Mouse (Mus musculus) embryo, embryonic 11 days (tissue): ENCODE results near the gene Als2.
A peak's percentile ranks its signal among the peaks of the same experiment; 100 is the strongest.

Experiments
- DNase-seq: peaks from one replicate; pipeline ENCODE4 v3.0.0-alpha.2; 2015

Gene Als2

GRCm38 (mm10) chr1:59162309-59163024 lies 74.6 kb downstream of the Als2 start:
- DNase-seq: no peak

- no peak for DNase-seq
Measured at GRCm38 (mm10) chr1:59161396-59161795, 75.6 kb downstream of the Als2 start.

- no peak for DNase-seq
Measured at GRCm38 (mm10) chr1:59160871-59161270, 76.2 kb downstream of the Als2 start.

DNA sequence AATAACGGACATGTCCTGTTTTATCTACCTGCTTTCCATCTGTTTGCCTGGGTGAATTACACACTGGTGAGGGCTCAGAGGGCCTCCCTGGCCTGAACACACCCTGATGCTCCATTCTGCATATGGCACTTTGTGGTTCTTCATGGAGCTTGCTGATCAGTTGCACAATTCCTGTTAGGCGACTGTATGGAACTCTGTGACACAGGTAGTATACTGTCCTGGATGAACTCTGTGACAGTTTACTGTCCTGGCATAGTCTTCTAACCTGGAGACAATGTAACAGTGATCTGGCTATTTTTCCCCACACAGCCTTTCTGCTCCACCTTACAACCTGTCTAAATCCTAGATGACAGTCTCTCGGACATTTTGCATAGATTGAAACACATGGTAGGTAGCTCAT lies 77.9 kb downstream of the Als2 start:
- no peak for DNase-seq

DNA sequence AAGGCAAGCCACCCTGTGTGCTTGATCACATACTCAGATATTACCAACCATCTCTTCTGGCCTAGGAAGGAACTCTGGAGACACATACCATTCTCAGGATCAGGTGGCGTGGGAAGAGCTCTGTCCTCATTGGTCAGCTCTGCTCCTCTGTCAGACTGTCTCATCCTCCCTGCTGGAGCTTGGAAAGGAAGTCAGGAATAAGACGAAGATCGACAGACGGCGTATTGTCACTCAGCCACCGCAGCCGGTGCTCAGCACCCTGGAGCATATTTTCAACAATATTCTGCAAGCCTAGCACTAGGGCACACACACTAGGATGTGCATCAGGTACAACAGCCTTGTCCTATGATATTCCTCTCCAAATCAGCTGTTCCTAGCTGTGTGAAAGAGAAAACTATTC lies 78.5 kb downstream of the Als2 start:
- DNase-seq: no peak

- no peak for DNase-seq
Measured at GRCm38 (mm10) chr1:59157846-59158245, 79.2 kb downstream of the Als2 start.

- DNase-seq: no peak
Measured at GRCm38 (mm10) chr1:59152346-59152745, 84.7 kb downstream of the Als2 start.

DNA sequence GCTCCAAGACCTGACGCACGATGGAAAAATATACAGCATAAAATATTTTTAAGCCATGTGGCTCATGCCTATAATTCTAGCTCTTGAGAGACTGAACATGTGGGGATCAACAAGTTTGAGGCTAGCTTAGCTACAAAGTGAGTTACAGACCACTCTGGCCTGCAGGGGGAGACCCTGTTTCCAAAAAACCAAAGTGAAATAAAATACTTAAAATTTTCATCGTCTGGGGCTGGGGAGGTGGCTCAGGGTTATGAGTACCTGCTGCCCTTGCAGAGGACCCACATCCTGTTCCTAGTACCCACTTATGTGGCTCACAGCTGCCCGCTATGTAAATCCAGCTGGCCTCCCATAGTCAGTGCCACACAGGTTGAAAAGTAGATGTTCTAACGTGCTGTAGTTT lies 86.5 kb downstream of the Als2 start:
- DNase-seq: no peak

DNA sequence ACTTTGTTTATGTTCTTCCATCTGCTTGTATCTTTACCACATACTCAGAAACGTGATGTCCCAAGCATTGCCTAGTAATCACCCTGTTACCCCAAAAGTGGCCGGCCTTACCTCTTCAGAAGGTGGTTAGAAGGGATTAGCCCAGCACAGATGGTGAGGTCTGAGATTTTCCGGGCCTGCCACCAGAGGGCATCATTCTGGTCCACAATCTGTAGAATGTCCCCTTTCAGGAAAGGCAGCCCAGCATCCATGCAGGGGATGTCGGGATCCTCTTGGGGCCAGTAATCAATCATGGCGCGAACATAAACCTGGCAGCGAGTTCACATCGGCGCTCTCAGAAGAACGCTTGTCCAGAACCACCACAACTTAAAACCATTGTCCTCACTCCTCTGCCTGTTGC lies 92.5 kb downstream of the Als2 start:
- DNase-seq: peak; percentile 10

GRCm38 (mm10) chr1:59142809-59143208 lies 94.2 kb downstream of the Als2 start:
- peak; percentile 64 for DNase-seq

- no peak for DNase-seq
Measured at GRCm38 (mm10) chr1:59134419-59134818, 102.6 kb downstream of the Als2 start.

DNA sequence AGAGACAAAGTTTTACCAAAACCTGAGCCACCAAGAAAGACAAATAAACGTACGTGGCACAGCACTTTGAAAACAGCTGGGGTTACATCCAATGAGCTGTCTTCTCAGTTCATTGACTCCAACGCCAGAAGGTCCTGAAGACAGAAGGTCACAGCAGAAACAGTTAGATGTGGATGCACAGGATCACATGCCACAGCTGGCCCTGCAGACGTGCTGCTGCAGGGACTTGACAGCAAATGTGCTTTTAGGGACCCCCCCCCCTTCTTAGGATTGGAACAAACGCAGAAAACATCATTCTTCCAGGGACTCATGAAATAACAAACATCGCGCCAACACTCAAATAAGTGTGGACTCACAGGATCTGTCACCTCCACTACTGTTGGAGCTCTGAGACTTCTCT lies 108.2 kb downstream of the Als2 start:
- no peak for DNase-seq

DNA sequence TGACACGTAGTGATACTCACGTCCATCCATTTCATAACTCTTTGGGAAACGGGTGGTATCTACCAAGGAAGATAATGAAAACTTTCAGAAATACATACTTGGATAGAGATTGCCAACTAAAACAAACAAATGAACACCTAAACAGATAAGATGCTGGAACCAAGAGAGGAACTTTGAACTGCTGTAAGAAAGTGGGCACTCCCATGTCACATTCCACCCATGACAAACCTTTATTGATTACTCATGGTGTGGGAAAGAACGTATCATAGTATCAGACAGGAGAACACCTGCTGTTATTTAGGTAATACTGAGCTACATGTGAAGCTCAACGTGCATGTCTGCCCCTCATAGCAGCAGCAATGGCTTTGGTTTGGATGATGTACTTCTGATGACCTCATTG lies 111.5 kb downstream of the Als2 start:
- DNase-seq: no peak

DNA sequence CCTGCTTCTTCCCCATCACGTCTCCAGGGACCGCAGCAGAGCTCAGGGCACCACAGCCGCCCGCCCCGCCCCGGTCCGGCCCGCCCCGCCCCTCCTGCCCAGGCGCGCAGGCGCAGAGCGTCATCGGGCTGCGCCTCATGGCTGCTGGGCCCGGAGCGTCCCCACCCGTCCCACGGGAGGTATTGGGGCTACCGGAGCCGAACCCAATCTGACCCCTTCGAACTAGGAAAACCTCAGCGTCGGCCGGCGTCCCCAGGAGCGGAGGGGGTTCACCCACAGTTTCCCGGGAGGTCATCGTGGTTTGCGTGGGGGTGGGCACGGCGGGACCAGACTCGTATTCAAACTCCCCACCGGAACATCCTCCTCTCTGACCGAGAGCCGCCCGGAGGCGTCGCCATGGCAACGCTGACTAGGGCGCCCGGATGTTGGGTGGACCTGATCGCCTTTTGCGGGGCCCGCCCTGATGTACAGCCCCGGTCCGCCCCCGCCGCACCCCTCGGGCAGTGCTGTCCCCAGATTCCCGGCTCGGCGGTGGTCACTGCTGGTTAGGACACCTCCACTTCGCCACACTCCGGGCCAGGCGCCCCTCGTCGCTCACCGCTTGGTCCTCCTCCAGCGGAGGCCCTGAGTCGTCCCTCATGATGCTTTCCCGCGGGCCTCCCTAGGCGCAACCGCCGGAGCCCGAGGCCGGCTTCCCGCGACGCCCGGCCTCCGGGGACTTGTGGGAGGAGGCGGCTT lies 117.1 kb downstream of the Als2 start, which contains the start of gene Tmem237:
TSS of gene Tmem237 (minus strand) at position 689 of the 738 bp plus-strand sequence.
- peak; percentile 95 for DNase-seq
